Mouse (Mus musculus): ENCODE data around the gene Olfr27.

Olfr27 gene

DNA sequence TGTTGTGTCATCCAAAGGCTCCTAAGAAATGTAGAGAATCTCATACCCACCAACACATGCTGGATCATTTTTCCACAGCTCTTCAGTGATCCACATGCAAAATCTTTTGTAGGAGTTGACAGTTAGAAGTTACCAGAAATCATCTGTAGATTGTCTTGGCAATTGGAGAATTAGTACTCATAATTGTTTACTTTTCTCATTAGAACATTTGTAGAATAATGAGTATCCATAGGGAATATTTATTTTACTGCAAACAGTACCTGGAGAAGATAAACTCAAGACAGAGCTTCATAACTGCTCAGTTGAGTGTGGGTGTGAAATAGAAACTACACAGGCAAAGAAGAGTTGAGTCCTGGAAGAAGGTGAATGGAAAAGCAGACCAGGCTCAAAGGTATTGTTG is at the start of gene Olfr27:
TSS of gene Olfr27 (plus strand) at position 301 of the 400 bp plus-strand sequence.
- no peak for DNase-seq

DNA sequence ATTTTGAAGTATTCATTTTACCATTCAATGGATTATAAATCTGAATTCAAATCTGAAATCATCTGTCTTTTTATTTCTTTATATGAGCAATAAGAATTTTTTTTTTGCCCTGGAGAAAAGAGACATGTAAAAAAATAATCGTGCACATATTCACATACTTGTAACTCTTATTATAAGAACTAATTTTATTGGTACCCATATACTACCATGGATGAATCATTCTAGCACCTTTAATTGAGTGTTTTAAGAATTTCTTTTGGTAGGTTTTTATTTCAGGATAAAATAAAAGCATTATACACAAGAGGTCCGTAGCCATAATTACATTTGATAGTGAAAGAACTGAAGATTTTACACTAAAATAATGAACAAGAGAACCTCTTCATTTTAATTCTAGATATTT is 49.1 kb upstream of the Olfr27 start, which contains the start of gene Olfr938:
TSS of gene Olfr938 (minus strand) at position 101 of the 400 bp plus-strand sequence.
- DNase-seq = no peak

DNA sequence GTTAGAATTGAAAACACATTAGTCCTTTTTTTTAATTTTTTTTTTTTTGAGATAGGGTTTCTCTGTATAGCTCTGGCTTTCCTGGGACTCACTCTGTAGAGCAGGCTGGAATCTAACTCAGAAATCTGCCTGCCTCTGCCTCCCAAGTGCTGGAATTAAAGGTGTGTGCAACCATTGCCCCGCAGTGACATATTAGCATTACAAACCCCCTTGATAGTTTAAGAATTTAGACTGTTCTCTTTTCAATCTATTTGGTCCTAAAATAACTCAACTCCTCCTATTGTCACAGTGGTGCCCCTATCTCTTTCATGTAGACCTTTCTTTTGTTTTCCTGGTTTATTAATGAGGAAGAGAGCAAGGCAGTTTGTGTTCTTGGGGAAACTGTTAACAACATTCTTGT is 605 bp upstream of the Olfr27 start:
- DNase-seq = no peak

DNA sequence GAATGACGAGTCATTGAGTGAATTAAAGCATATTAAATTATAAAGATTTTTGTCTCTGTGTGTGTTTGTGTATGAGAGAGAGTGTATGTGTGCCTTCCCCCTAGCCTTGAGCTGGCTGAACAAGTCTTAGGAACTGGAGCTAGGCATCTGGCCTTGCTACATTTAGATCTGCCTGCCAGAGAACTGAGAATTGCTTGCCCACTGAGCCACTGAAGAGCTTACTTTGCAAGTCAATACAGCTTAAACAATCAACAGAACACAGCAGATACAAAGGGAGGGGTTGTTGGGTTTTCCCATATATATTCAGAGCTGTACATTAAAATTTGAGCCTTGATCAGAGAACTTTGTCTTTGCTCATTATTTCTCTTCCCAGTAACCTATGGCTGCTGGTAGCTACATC is 24.5 kb downstream of the Olfr27 start:
- no peak for DNase-seq

DNA sequence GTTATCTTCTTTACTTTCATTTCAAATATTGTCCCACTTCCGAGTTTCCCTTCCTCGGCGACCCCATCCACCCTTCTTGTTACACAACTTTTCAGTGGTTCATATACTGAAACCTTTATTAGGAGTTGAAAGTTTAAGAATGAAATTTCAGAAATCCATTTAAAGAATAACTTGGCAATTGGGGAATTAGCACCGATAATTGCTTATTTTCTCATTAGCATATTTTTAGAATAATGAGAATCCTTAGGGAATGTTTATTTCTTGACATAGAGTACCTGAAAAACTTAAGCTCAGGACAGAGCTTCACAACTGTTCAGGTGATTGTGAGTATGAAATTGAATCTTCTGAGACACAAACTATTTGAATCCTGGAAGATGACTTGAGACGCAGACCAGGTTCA is 38.1 kb downstream of the Olfr27 start, which contains the start of gene Olfr943:
TSS of gene Olfr943 (plus strand) at position 301 of the 400 bp plus-strand sequence.
- DNase-seq = no peak
